Mouse (Mus musculus): ENCODE measurements around the gene Galnt9. TPM values are rescaled to one million over a fixed set of nuclear protein-coding genes. Genes with fewer than 3 reads are reported as not detected.

Galnt9 gene
- total and polyA plus RNA-seq, 2 experiments = 0.05 TPM; not detected in 1

DNA sequence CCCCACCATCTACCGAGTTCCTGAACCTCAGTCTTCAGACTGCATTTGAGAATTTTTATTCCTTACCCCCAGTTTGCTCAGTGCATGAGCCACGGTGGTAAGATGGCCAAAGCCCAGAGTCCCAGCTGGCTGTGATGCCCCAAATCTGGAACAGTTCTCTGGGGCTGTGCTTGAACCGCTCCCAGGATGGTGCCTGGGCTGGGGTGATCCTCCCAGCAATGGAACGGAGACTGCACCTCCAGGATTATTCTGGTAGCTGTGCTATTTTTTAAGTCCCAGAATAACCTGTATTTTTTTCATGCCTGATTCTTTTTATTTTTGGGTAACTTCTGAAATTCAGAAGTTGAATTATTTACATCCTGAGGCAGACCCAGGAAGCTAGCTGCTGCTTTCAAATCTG is 35.1 kb downstream of the Galnt9 start:
- H3K9ac ChIP-seq (ENCODE audit: low read depth, low read length) = no peak overlapping the region
- H3K27ac ChIP-seq (replicated peaks; ENCODE audit: insufficient read depth, low read depth, low read length) = no peak overlapping the region
- no peak for DNase-seq (ENCODE audit: extremely low read depth, low read depth, low spot score)
- H3K79me2 ChIP-seq (ENCODE audit: control insufficient read depth, insufficient read depth, low read length) = no peaks in the 10 kb centered on the region
- H3K27me3 ChIP-seq (ENCODE audit: control insufficient read depth, insufficient read depth, low read length) = no peaks in the 10 kb centered on the region
- TF ChIP-seq POLR2A (IDR thresholded peaks at IDR 0.05; ENCODE audit: extremely low read depth, insufficient read depth, low read length) (no peak), CTCF (IDR thresholded peaks at IDR 0.05; ENCODE audit: low read depth, low read length) (no peak)
- no peaks in the 10 kb centered on the region for H3K4me1 ChIP-seq (ENCODE audit: control insufficient read depth, insufficient read depth, low read length)
- H3K36me3 ChIP-seq (ENCODE audit: control insufficient read depth, insufficient read depth, low read length) = no peaks in the 10 kb centered on the region
- WGBS = 83% methylated on average over 4 of the region's 4 CpGs
- H3K4me3 ChIP-seq (ENCODE audit: insufficient read depth, low read depth, low read length) = no peak overlapping the region

DNA sequence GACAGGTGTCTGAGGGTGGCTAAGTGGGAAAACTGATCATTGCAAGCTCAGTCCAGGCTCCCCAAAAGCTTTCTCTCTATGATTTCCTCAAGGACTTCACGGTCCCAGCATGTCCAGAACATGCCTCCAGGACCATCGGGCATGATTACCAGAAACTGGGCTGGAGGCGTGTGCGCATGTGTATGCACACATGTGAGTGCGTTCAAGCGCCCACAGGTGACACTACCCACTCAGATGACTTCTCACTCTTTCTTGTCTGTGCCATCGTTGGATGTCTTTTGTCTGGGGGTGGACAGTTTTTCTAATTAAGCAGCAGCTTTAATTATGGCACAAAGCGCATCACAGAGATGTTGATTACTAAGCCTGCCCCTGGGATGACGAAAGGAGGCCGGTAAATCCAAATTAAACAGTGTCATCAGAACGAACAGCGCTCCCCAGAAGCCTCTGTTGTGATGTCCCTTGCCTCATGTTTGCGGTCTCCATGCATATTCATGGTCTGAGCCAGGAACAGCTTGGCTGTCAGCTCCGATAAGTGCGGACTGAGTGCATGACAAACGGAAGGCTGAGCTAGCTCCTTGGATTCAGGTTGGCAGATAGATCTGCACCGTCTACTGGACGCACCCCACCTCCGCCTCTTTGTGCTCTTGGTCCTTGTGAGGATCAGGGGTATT is 36.5 kb downstream of the Galnt9 start:
- H3K79me2 ChIP-seq (ENCODE audit: control insufficient read depth, insufficient read depth, low read length) = no peaks in the 10 kb centered on the region
- no peak overlapping the region for H3K27ac ChIP-seq (replicated peaks; ENCODE audit: insufficient read depth, low read depth, low read length)
- no peak overlapping the region for H3K4me3 ChIP-seq (ENCODE audit: insufficient read depth, low read depth, low read length)
- TF ChIP-seq POLR2A (IDR thresholded peaks at IDR 0.05; ENCODE audit: extremely low read depth, insufficient read depth, low read length) = no peak
- TF ChIP-seq CTCF (IDR thresholded peaks at IDR 0.05; ENCODE audit: low read depth, low read length) = no peak
- no peak for DNase-seq (ENCODE audit: extremely low read depth, low read depth, low spot score)
- no peaks in the 10 kb centered on the region for H3K27me3 ChIP-seq (ENCODE audit: control insufficient read depth, insufficient read depth, low read length)
- H3K9ac ChIP-seq (ENCODE audit: low read depth, low read length) = no peak overlapping the region
- no peaks in the 10 kb centered on the region for H3K36me3 ChIP-seq (ENCODE audit: control insufficient read depth, insufficient read depth, low read length)
- H3K4me1 ChIP-seq (ENCODE audit: control insufficient read depth, insufficient read depth, low read length) = no peaks in the 10 kb centered on the region
- 81% methylated on average over 19 of the region's 19 CpGs for WGBS

DNA sequence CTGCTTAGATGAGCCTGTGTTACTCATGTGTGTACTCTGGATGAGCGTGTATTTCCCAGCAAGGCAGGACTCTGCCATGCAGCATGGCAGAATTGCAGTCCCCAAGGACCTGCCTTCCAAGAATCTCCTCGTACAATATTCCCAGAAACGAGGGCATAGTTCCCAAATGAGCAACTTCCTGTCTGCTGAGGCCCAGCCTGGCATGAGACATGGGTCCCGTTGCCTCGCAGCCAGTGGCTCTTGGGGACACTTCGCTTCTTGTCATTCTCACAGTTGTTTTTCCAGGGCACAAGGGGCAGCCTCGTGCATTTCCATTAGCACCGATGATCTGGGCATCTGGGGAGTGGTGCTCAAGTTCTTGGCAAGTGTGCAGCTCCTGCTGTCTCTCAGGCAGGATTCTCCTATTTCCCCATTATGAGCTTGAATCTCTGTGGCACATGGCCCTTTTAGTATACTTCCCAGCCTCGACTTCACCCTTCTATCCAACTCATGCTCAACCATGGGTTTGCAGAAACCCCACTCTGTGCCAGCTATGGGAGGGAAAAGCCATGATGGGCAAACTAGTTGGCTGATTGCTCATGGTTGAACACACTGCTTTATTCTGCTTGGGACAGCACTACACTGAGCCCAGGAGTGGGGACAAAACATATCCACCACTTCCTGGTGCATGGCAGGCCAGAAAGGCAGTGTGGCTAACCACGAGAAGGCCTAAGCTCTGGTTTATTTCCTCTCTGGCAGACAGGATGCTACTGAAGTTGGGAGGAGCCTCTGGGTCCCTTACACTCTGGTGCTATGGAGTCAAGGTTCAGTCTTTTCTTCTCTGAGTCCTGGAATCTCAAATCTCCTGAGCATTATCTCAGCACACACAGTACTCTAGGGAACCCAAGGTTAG is 38.7 kb downstream of the Galnt9 start:
- DNase-seq (ENCODE audit: extremely low read depth, low read depth, low spot score) = no peak
- Histone ChIP-seq H3K4me3 (ENCODE audit: insufficient read depth, low read depth, low read length) (no peak overlapping the region), H3K79me2 (ENCODE audit: control insufficient read depth, insufficient read depth, low read length) (no peaks in the 10 kb centered on the region), H3K27me3 (ENCODE audit: control insufficient read depth, insufficient read depth, low read length) (no peaks in the 10 kb centered on the region), H3K36me3 (ENCODE audit: control insufficient read depth, insufficient read depth, low read length) (no peaks in the 10 kb centered on the region), H3K4me1 (ENCODE audit: control insufficient read depth, insufficient read depth, low read length) (no peaks in the 10 kb centered on the region), H3K9ac (ENCODE audit: low read depth, low read length) (no peak overlapping the region), H3K27ac (replicated peaks; ENCODE audit: insufficient read depth, low read depth, low read length) (no peak overlapping the region)
- no peak for TF ChIP-seq POLR2A (IDR thresholded peaks at IDR 0.05; ENCODE audit: extremely low read depth, insufficient read depth, low read length)
- no peak for TF ChIP-seq CTCF (IDR thresholded peaks at IDR 0.05; ENCODE audit: low read depth, low read length)
- 65% methylated on average over 10 of the region's 10 CpGs for WGBS

DNA sequence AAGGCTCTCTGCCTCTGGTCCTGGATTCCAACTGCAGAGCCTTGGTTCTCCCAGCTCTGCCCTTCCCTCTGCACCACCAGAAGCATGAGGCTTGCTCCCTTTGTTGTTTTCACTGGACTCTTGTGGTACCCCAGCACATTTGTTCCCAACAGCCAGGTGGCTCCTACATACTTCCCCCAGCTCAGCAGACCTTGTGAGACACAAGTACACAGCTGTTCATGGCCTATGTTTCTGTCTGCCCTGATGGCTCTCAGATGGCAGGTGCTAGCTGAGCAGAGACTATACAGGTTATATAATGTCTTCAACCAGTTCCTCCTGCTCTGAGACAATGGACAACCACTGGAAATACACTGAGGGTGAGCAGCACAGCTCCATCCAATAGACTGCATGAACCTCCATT is 43.3 kb downstream of the Galnt9 start:
- TF ChIP-seq POLR2A (IDR thresholded peaks at IDR 0.05; ENCODE audit: extremely low read depth, insufficient read depth, low read length) (no peak), CTCF (IDR thresholded peaks at IDR 0.05; ENCODE audit: low read depth, low read length) (no peak)
- Histone ChIP-seq H3K9ac (ENCODE audit: low read depth, low read length) (no peak overlapping the region), H3K27me3 (ENCODE audit: control insufficient read depth, insufficient read depth, low read length) (no peaks in the 10 kb centered on the region), H3K4me3 (ENCODE audit: insufficient read depth, low read depth, low read length) (no peak overlapping the region), H3K79me2 (ENCODE audit: control insufficient read depth, insufficient read depth, low read length) (no peaks in the 10 kb centered on the region), H3K4me1 (ENCODE audit: control insufficient read depth, insufficient read depth, low read length) (no peaks in the 10 kb centered on the region), H3K27ac (replicated peaks; ENCODE audit: insufficient read depth, low read depth, low read length) (no peak overlapping the region), H3K36me3 (ENCODE audit: control insufficient read depth, insufficient read depth, low read length) (no peaks in the 10 kb centered on the region)
- DNase-seq (ENCODE audit: extremely low read depth, low read depth, low spot score) = no peak

DNA sequence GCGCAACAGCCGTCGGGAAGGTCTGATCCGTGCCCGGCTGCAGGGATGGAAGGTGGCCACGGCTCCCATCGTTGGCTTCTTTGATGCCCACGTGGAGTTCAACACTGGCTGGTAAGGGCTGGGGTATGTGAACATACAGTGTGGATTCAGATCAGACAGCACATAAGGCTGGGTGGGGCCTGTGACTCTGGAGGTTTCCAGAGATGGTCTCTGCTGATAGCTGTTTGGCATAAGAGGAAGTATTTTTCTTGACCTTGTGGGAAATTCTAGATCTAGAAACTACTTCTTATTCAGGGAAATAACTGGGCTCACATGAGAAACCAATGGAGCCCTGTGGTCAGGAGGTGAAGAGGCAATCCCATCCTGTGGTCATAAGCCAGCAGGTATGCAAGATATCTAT is 45.7 kb downstream of the Galnt9 start:
- H3K9ac ChIP-seq (ENCODE audit: low read depth, low read length) = no peak overlapping the region
- no peaks in the 10 kb centered on the region for H3K36me3 ChIP-seq (ENCODE audit: control insufficient read depth, insufficient read depth, low read length)
- DNase-seq (ENCODE audit: extremely low read depth, low read depth, low spot score) = no peak
- H3K27me3 ChIP-seq (ENCODE audit: control insufficient read depth, insufficient read depth, low read length) = no peaks in the 10 kb centered on the region
- no peak overlapping the region for H3K4me3 ChIP-seq (ENCODE audit: insufficient read depth, low read depth, low read length)
- TF ChIP-seq CTCF (IDR thresholded peaks at IDR 0.05; ENCODE audit: low read depth, low read length) = no peak
- no peak for TF ChIP-seq POLR2A (IDR thresholded peaks at IDR 0.05; ENCODE audit: extremely low read depth, insufficient read depth, low read length)
- no peaks in the 10 kb centered on the region for H3K4me1 ChIP-seq (ENCODE audit: control insufficient read depth, insufficient read depth, low read length)
- no peaks in the 10 kb centered on the region for H3K79me2 ChIP-seq (ENCODE audit: control insufficient read depth, insufficient read depth, low read length)
- H3K27ac ChIP-seq (replicated peaks; ENCODE audit: insufficient read depth, low read depth, low read length) = no peak overlapping the region
- WGBS = 91% methylated on average over 8 of the region's 8 CpGs

DNA sequence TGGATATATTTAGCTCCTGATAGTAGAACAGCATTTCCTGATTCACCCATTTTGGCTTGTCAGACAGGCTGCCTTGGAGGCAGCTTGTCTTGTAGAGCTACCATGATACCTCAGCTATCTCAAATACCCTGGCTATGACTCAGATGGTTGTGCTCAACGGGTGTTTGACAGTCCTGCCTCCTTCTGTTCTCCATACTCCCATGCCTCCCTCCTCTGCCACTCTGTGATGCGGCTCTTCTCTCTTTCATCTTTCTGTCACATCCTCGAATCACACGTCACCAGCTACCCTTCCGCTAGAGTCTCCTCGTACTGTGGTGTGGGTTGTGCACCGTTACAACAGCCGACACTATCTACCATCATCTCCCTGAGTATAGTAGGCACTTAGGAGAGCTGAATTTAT is 50.3 kb downstream of the Galnt9 start:
- no peak overlapping the region for H3K4me3 ChIP-seq (ENCODE audit: insufficient read depth, low read depth, low read length)
- H3K27me3 ChIP-seq (ENCODE audit: control insufficient read depth, insufficient read depth, low read length) = no peaks in the 10 kb centered on the region
- no peak for TF ChIP-seq CTCF (IDR thresholded peaks at IDR 0.05; ENCODE audit: low read depth, low read length)
- no peak for TF ChIP-seq POLR2A (IDR thresholded peaks at IDR 0.05; ENCODE audit: extremely low read depth, insufficient read depth, low read length)
- H3K36me3 ChIP-seq (ENCODE audit: control insufficient read depth, insufficient read depth, low read length) = no peaks in the 10 kb centered on the region
- H3K27ac ChIP-seq (replicated peaks; ENCODE audit: insufficient read depth, low read depth, low read length) = no peak overlapping the region
- DNase-seq (ENCODE audit: extremely low read depth, low read depth, low spot score) = no peak
- no peak overlapping the region for H3K9ac ChIP-seq (ENCODE audit: low read depth, low read length)
- 87% methylated on average over 8 of the region's 8 CpGs for WGBS
- no peaks in the 10 kb centered on the region; the same call in 1 of the 2 replicates for H3K4me1 ChIP-seq (ENCODE audit: control insufficient read depth, insufficient read depth, low read length)
- H3K79me2 ChIP-seq (ENCODE audit: control insufficient read depth, insufficient read depth, low read length) = no peaks in the 10 kb centered on the region
